Mouse (Mus musculus) small intestine, adult 2 months (tissue): ENCODE data around the gene Ajap1.

Experiments
- CTCF ChIP-seq: fragments of 200-500 bp; IDR thresholded peaks from 2 replicates; pipeline ENCODE4 v1.5.1; 2012; ENCODE audit warnings: low read depth, mild to moderate bottlenecking, control low read depth, inconsistent platforms, low read length, moderate library complexity, mixed read lengths; ENCODE audit not compliant: insufficient replicate concordance, insufficient read length; ENCODE audit errors: extremely low read depth
- POLR2A ChIP-seq: fragments of 200-500 bp; IDR thresholded peaks from 2 replicates; pipeline ENCODE4 v1.6.1; 2012; ENCODE audit warnings: low read depth, mild to moderate bottlenecking, control low read depth, inconsistent platforms, low read length, moderate library complexity

DNA sequence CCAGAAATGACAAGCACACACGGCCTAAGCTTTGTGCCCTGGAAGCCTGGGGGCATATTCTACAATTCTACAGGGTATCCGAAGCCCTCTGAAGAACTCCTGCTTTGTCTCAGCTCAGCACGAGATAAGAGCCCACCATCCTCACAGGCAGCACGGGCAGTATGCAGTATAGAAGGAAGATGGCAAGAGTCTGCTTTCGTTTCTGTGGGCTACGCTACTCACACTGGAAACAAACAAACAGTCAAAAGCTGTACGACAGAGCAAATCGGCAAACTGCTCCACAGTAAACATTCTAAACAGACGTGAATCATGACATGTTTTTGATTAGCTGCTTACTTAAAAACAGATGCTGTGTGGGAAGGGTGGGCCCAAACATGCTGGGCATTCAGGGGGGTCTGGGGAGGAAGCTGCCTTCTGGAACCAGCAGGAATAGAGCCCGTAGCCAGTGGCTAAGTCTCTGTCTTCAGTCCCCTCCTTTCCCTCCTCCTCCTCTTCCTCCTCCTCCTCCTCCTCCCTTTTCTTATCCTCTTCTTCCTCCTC is 113.9 kb downstream of the Ajap1 start:
- no peak for TF ChIP-seq CTCF
- TF ChIP-seq POLR2A = no peak
